Mouse (Mus musculus) kidney, adult 8-10 months (tissue): Measurements from ENCODE around the gene Rcor1.

Experiments
- DNase-seq, 2 experiments: peaks; one replicate each; pipeline ENCODE4 v3.0.0; 2022

Gene Rcor1

DNA sequence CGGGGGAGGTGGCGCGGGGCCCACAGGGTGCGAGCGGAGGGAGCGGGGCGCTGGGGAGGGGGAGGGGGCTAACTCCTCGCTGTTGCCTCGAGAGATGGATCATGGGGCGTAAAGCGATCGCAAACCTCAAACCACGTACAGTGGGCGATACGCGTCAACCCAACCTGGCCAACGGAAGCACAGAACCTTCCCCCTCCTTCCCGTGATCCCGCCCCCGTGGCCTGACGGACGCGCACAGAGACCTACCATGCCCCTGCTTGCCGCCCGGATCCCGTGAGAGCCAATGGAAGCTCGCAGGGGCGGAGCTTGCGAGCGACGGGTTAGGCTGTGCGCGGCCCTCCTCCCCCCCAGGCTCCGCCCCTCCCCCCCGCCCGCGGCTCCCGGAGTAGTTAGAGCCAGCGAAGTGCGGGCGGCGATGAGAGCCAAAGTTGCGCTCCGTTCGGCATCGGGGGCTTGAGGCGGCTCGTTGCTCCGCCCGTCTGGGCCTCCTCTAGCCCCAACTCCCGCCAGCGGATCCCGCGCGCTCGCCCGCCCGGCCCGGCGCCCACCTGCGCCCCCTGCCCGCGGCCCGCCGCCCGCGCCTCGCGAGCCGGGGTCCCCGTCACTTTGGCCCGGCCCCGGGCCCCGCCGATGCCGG is at the start of gene Rcor1:
Rcor1 (plus strand) TSS at position 376 of the 637 bp plus-strand sequence.
- peak; percentile 99 to 100 for DNase-seq

DNA sequence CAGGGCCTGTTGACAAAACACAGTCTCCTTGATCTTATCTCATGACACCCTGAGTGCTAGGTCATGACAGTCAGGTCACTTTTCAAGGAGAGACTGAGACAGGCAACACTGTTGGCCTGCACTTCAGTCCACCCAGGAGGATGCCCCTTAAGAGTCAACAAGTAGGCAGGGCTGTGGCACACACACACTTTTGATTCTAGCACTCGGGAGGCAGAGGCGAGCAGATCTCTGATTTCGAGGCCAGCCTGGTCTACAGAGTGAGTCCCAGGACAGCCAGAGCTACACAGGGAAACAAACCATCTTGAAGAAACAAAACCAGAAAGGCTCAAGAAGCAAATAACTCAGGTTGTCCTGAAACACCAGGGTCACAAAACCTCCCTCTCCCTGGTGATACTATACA is 49.7 kb upstream of the Rcor1 start:
- DNase-seq: no peak

DNA sequence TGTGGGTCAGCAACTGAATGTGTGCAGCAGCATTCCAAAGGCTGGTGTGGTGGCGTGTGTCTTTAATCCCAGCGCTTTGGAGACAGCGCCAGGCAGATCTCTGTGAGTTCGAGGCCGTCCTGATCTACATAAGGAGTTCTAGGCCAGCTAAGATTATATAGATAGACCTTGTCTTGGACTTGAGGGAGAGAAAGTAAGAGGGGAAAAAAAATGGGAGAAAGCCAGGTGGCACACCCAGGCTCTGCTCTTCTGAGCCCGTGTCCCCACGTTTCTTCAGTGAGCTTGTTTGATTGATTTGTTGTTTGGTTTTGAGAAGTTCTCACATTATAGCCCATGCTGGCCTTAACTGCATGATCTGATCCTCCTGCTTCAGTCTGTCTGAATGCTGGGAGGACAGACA is 48.7 kb upstream of the Rcor1 start:
- DNase-seq: no peak

GRCm38 (mm10) chr12:110991361-110992127 is 47.6 kb upstream of the Rcor1 start:
- DNase-seq: peak; percentile 68 to 82

DNA sequence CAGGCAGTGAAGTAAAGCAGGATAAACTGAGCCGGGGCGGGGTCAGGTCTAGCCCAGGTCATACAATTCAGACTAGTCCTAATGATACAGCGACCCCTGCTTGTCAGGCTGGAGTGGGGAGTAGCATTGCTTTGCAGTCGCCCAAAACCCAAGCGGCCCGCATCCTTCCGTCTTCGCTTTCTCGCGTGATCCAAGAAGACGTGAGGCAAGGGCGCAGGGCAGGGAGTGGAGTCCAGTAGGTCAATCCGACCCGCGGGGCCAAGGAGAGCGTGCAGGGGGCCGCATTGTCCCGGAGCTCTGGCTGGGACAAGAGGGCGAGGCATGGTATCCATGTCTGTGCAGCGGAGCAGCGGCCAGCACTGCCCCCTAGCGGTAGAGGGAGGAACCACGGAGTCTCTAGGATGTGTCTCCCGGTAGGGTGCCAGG is 47.0 kb upstream of the Rcor1 start:
- peak; percentile 86 to 95 for DNase-seq

DNA sequence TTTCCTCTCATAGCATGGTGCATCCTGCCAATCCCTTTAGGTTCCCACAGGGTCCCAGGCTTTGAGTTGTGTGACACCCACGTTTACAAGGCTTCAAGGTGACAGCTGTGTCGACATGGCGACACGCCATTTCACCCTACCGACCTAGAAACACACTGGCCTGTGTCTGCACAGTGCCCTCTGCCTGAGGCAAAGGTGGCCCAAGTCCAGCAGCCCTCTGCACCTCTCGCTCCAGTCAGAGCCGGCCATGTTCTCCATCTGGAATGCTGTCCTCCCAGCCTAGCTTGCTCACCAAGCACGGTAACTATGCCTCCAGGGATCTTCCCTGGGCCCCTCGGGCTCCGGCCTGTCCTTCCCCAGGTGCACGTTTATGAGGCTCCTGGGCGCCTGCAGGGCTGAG is 46.4 kb upstream of the Rcor1 start:
- DNase-seq: peak; percentile 57 to 66

DNA sequence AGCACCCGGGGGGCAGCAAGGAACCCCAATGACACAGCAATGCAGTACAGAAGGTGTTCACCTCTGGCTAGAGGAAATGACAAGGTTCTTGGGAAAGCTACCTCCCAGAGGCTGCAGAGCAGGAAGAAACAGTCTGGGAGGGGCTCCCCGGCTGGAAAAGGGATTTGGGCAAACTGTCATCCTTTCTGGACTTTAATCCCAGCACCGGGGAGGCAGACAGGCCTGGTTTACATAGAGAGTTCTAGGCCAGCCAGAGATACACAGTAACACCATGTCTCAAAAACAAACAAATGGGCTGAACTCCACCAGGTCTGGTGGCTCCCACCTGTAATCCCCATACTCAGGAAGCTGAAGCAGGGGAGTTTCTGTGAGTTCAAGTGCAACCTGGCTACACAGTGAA is 45.9 kb upstream of the Rcor1 start:
- no peak for DNase-seq

- no peak for DNase-seq
Observed at GRCm38 (mm10) chr12:110994666-110995065, 44.5 kb upstream of the Rcor1 start.

DNA sequence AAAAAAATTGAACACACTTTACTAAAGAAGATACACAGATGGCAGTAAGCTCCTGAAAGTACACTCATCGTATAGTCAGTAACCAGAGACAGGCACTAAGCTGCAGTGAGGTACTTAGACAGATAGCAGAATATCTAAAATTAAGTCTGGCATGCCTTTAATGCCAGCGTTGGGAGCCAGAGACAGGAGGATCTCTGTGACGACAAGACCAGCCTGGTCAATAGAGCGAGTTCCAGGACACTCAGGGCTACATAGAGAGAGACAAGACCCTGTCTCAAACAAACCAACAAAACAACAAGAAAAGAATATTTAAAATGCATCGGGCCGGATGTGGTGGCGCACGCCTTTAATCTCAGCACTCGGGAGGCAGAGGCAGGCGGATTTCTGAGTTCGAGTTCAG is 41.1 kb upstream of the Rcor1 start:
- DNase-seq: no peak

- no peak for DNase-seq
Observed at GRCm38 (mm10) chr12:110999820-111000219, 39.3 kb upstream of the Rcor1 start.

DNA sequence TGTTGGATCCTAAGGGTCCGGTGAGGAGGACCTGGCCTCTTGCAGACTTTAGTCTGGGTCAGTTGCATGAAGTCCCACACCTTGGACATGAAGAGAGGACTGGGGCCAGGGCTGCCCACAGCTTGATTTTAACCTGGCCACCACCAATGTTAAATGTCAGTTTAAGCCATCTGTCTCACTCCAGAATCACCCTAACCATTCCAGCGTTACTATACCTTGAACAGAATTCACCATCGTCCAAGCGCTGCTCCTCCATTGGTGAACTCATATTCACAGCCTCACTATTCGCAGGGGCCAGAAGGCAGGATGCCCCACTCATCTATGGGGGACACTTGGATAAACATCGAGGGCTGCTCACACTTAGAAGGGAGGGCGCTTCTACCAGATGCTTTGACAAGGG is 38.2 kb upstream of the Rcor1 start:
- DNase-seq: no peak

DNA sequence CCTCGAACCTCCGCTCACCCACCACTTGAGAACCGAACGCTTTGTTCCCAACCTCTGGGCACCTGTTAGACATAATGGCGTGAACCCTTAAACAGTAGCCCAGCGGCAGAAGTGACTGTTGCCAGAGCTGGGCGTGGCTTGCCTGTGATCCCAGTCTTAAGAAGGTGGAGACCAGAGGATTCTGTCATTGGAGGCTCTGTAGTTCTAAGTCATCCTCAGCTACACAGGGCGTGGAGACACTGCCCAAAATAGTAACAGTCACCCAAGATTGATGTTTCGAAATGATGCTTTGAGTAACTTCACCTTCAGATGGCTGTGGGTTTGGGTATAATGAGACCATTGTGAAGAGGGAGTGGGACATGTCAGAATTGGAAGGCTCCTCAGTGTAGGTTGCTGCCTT is 35.0 kb upstream of the Rcor1 start:
- no peak for DNase-seq

DNA sequence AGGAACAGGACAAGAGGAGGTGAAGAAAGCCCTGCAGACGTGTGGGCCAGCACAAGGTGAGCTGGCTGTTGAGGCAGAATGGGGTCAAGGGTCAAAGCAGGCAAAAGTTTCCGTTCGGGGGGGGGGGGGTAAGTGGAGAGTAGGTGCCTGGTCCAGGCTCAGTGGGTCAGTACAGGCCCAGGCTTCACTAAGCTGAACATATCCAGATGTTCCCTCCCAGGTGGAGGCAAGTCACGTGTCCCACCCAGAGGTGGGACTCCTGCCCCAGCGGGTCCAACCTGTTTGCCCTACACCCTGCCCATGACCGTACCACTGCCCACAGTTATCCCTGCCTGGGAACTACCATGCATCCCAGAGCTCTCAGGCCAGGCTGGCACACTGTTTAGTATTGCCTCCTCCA is 33.3 kb upstream of the Rcor1 start:
- DNase-seq: no peak

- DNase-seq: no peak
Observed at GRCm38 (mm10) chr12:111006339-111006738, 32.8 kb upstream of the Rcor1 start.

DNA sequence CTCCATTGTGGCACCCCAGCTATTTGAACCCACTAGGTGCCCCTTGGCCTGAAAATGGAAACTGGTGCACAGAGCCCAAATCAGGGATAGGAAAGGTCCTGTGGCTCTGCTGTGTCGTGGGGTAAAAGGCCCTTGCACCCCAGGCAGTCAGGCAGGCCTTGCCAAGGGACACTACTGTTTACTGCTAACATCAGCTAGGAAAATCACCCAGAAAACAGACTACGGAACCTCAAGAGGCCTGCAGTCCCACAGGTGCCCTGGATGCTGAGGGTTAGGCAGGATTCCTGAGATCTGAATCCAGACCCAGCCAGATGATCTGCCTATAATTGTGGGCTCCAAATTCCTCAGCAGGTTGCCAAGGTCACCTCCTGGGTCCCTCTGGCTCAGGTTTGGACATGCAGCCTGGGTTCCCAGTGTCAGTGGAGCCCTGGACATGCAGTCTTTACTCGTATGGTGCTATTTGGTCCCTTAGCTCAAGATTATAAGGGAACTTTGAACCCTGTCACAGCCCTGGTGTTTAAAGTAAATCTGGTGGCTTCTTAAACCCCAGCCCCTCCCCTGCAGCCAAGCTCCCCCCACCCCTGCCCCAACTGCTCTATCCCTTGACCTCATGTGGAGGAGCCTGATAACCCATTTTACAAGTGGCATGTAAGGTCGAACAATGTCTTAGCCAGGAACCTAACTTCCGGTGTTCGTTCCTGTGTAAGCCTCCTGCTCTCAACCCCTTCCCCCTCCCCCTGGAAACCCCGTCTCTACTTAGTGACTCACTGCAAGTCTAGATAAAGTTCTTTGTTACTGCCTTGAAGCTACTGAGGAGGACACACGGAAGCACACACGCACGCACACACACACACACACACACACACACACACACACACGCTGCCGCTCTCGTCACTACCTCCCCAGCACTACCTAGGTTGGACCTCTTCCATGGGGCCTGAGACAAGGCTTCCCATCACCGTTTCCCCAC is 31.7 kb upstream of the Rcor1 start:
- peak in 1 of 2 experiments; percentile 28 for DNase-seq

- DNase-seq: no peak
Observed at GRCm38 (mm10) chr12:111008500-111009490, 30.4 kb upstream of the Rcor1 start.

GRCm38 (mm10) chr12:111009615-111010257 is 29.4 kb upstream of the Rcor1 start:
- DNase-seq: no peak

- no peak for DNase-seq
Observed at GRCm38 (mm10) chr12:111016807-111017206, 22.3 kb upstream of the Rcor1 start.

DNA sequence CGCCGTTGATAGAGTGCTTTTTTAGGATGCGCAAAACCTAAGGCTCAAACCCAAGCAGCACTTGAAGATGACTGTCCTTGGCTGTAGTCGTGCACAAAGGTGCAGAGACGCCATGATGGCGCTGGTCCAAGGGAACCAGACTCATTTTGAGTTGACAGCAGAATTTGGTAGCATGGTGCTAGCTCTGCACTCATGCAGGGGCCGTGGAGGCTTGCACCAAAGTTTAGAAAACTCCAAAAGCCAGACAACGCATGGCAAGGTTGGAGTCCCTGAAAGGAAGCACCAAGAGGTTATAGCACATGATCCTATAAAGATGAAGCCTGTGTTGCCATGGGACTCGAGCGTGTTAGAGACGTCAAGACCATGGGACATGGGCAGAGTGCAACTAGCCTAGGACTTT is 21.1 kb upstream of the Rcor1 start:
- DNase-seq: no peak

DNA sequence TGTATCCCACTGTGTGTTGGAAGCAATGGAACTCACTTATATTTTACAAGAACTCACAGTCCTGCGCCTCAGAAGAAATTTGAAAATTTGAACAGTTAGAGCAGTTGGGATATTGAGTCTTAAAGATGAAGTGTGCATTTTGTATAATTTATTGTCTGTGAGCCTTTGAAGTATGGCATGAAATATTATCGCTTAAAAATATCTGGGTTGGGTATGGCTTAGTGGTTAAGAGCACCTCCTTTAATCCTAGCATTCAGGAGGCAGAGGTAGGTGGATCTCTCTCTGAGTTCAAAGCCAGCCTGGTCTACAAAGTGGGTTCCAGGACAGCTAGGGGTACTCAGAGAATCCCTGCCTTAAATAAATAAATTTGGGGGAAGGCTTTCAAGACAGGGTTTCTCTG is 20.1 kb upstream of the Rcor1 start:
- no peak for DNase-seq

DNA sequence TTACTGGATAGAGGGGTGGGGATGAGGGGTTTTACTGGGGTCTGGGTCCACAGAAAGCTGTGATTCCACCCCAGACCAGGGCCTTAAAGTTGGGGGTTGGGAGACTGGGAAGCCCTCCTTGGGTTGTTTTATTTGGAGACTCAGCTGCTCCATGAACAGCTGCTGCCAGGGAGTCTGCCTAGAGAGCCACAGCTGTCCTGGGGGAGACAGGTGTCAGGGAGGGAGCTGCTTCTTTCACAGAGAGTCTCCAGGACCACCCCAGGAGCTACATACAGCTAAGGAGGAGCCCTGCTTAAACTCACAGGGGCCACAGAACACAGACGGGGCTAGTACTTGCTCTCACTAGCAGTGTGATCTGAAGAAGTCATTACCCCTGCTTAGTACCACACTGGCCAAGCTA is 18.0 kb upstream of the Rcor1 start:
- no peak for DNase-seq

GRCm38 (mm10) chr12:111021577-111021976 is 17.6 kb upstream of the Rcor1 start:
- no peak for DNase-seq
